Mouse (Mus musculus): ENCODE measurements around the gene Fam78b.

The Fam78b gene

GRCm38 (mm10) chr1:167032046-167032648 is 30.9 kb downstream of the Fam78b start:
- DNase-seq (ENCODE audit: low spot score), result no peak

- DNase-seq (ENCODE audit: low spot score), result no peak
These were observed 33.2 kb downstream of the Fam78b start for GRCm38 (mm10) chr1:167034435-167034834.

- DNase-seq (ENCODE audit: low spot score), result no peak
These were observed 41.3 kb downstream of the Fam78b start for GRCm38 (mm10) chr1:167042558-167042957.

- no peak for DNase-seq (ENCODE audit: low spot score)
These were observed 45.1 kb downstream of the Fam78b start for GRCm38 (mm10) chr1:167046169-167046927.

GRCm38 (mm10) chr1:167050859-167051258 is 49.6 kb downstream of the Fam78b start:
- DNase-seq (ENCODE audit: low spot score), result no peak

GRCm38 (mm10) chr1:167054029-167054428 is 52.8 kb downstream of the Fam78b start:
- no peak for DNase-seq (ENCODE audit: low spot score)

GRCm38 (mm10) chr1:167057543-167057942 is 56.3 kb downstream of the Fam78b start:
- DNase-seq (ENCODE audit: low spot score), result no peak

- no peak for DNase-seq (ENCODE audit: low spot score)
These were observed 58.5 kb downstream of the Fam78b start for GRCm38 (mm10) chr1:167059550-167060285.

- no peak for DNase-seq (ENCODE audit: low spot score)
These were observed 62.8 kb downstream of the Fam78b start for GRCm38 (mm10) chr1:167063971-167064370.

GRCm38 (mm10) chr1:167065541-167065940 is 64.3 kb downstream of the Fam78b start:
- no peak for DNase-seq (ENCODE audit: low spot score)

GRCm38 (mm10) chr1:167065986-167066385 is 64.8 kb downstream of the Fam78b start:
- DNase-seq (ENCODE audit: low spot score), result no peak

GRCm38 (mm10) chr1:167066933-167067341 is 65.7 kb downstream of the Fam78b start:
- DNase-seq (ENCODE audit: low spot score), result no peak

GRCm38 (mm10) chr1:167069741-167070140 is 68.5 kb downstream of the Fam78b start:
- DNase-seq (ENCODE audit: low spot score), result no peak

GRCm38 (mm10) chr1:167070306-167070705 is 69.1 kb downstream of the Fam78b start:
- peak; percentile 35 for DNase-seq (ENCODE audit: low spot score)

GRCm38 (mm10) chr1:167075726-167076125 is 74.5 kb downstream of the Fam78b start:
- DNase-seq (ENCODE audit: low spot score), result no peak

GRCm38 (mm10) chr1:167079476-167079875 is 78.3 kb downstream of the Fam78b start:
- no peak for DNase-seq (ENCODE audit: low spot score)

- DNase-seq (ENCODE audit: low spot score), result no peak
These were observed 80.7 kb downstream of the Fam78b start for GRCm38 (mm10) chr1:167081946-167082345.

- DNase-seq (ENCODE audit: low spot score), result no peak
These were observed 81.4 kb downstream of the Fam78b start for GRCm38 (mm10) chr1:167082506-167083100.

GRCm38 (mm10) chr1:167083181-167083580 is 82.0 kb downstream of the Fam78b start:
- no peak for DNase-seq (ENCODE audit: low spot score)

- no peak for DNase-seq (ENCODE audit: low spot score)
These were observed 83.1 kb downstream of the Fam78b start for GRCm38 (mm10) chr1:167084330-167084729.

GRCm38 (mm10) chr1:167085461-167085860 is 84.2 kb downstream of the Fam78b start:
- DNase-seq (ENCODE audit: low spot score), result no peak

- no peak for DNase-seq (ENCODE audit: low spot score)
These were observed 89.2 kb downstream of the Fam78b start for GRCm38 (mm10) chr1:167090466-167090865.

- DNase-seq (ENCODE audit: low spot score), result no peak
These were observed 92.3 kb downstream of the Fam78b start for GRCm38 (mm10) chr1:167093551-167093950.
